Mouse (Mus musculus): Measurements from ENCODE around the gene Lypla2.
"Not testable (repeated sequence)": the region's sequence is repeated elsewhere in the genome, so short reads cannot be mapped to it uniquely, and the experiment has no call there.

Lypla2 gene

GRCm38 (mm10) chr4:135949911-135950310 is 22.5 kb downstream of the Lypla2 start:
- no peak for DNase-seq (ENCODE audit: extremely low read depth, insufficient read length, low spot score)

GRCm38 (mm10) chr4:135949475-135949874 is 23.0 kb downstream of the Lypla2 start:
- no peak for DNase-seq (ENCODE audit: extremely low read depth, insufficient read length, low spot score)

GRCm38 (mm10) chr4:135948142-135948541 is 24.3 kb downstream of the Lypla2 start:
- no peak for DNase-seq (ENCODE audit: extremely low read depth, insufficient read length, low spot score)

DNA sequence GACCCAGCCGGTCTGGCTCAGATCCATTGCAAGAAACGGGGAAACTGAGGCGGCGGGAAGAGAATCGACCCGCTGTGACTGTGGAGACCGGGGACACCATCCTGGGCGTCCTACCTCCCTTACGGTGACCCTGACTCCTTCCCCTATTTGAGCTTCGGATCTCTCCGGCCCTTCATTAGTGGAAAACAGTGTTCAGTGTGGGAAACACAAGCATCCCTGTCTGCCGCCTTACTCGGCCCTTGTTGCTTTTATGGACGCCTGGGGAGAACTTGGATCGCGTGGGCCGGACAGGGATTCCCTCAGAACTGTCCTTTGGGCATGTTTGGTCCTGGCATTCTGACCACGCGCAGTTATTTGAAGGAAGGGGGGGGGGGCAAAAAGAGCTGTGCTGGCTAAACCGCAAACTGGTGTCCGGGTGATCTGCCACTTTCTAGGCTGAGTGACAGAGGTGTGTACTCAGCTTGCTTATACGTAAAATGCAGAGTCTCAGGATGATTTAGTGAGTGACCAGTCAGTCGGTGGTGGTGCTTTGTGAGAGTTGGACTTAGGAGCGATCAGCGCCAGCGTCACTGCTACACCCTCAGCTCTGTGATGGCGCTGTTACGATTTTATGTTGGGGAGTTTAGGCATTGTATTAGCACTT is 25.6 kb downstream of the Lypla2 start:
- DNase-seq (ENCODE audit: extremely low read depth, insufficient read length, low spot score) = no peak

- peak; percentile 90 for DNase-seq (ENCODE audit: extremely low read depth, insufficient read length, low spot score)
Observed at GRCm38 (mm10) chr4:135946278-135946658, 26.2 kb downstream of the Lypla2 start, which contains the start of gene Hmgcl. Gene Hmgcl, plus strand, starts transcription at chr4:135946448.

- DNase-seq (ENCODE audit: extremely low read depth, insufficient read length, low spot score) = no peak
Observed at GRCm38 (mm10) chr4:135945706-135946105, 26.7 kb downstream of the Lypla2 start.

GRCm38 (mm10) chr4:135943389-135943788 is 29.0 kb downstream of the Lypla2 start:
- no peak for DNase-seq (ENCODE audit: extremely low read depth, insufficient read length, low spot score)

GRCm38 (mm10) chr4:135942193-135942592 is 30.2 kb downstream of the Lypla2 start:
- DNase-seq (ENCODE audit: extremely low read depth, insufficient read length, low spot score) = no peak

DNA sequence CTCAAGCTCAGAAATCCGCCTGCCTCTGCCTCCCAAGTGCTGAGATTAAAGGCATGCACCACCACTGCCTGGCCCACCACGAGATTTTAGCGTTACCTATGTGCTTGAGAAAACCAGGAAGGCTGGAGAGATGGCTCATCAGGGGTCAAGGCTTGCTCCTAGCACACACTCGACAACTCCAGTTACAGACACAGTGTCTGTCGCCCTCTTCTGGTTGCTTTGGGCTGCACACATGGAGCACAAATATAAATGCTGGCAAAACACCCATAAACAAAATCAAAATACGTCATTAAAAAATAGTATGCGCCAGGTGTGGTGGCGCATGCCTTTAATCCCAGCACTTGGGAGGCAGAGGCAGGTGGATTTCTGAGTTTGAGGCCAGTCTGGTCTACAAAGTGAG is 31.4 kb downstream of the Lypla2 start:
- not testable (repeated sequence) for DNase-seq (ENCODE audit: extremely low read depth, insufficient read length, low spot score)

GRCm38 (mm10) chr4:135938858-135939257 is 33.6 kb downstream of the Lypla2 start:
- no peak for DNase-seq (ENCODE audit: extremely low read depth, insufficient read length, low spot score)

GRCm38 (mm10) chr4:135935502-135935901 is 36.9 kb downstream of the Lypla2 start:
- DNase-seq (ENCODE audit: extremely low read depth, insufficient read length, low spot score) = no peak

DNA sequence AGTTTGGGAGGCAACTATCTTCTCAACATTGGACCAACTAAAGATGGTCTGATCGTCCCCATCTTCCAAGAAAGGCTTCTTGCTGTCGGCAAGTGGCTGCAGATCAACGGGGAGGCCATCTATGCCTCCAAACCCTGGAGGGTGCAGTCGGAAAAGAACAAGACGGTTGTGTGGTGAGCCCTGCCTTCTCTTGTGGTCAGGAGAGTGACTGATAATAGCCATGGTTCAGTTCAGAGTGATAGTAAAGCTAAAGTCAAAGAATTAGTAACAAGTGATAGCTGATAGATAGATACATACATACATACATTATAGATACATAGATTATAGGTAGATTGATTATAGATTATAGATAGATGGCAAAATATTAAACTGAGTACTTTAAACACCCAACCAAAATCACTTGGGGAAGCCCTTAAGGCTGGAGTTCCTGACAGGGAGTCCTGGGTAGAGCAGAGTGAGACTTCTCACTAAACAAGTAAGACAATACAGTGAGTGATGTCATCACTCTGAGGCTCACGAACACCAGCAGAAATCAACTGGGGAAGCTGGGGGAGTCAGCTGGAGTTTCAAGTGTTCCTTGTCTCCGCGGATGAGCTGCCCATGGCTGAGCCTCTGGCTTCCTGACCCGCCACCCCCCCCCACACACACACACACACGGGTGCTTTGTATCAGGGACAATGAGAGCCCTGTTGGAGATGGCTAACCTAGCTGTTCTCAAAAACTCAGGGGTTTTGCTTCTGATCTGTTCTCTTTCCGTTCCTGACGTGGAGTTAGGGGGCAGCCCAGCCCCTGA is 37.5 kb downstream of the Lypla2 start:
- DNase-seq (ENCODE audit: extremely low read depth, insufficient read length, low spot score) = no peak

DNA sequence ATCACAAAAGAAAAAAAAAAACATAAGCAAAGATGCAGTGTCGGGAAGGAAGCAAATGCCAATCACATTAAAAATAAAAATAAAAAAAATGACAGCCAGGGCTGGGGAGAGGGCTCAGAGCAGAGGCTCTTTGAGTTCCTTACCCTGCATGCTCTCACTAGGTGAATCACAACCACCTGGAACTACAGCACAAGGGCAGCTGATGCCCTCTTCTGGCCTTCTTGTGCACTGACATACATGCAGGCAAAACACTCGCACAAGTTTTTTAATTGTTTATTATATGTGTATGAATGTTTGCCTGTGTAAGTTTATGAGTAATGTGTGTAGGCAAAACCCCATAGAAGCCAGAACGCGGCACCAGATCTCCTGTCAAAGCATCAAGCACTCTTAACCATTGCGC is 40.6 kb downstream of the Lypla2 start:
- DNase-seq (ENCODE audit: extremely low read depth, insufficient read length, low spot score) = no peak

GRCm38 (mm10) chr4:135930239-135930638 is 42.2 kb downstream of the Lypla2 start:
- no peak for DNase-seq (ENCODE audit: extremely low read depth, insufficient read length, low spot score)

- no peak for DNase-seq (ENCODE audit: extremely low read depth, insufficient read length, low spot score)
Observed at GRCm38 (mm10) chr4:135929828-135930227, 42.6 kb downstream of the Lypla2 start.

DNA sequence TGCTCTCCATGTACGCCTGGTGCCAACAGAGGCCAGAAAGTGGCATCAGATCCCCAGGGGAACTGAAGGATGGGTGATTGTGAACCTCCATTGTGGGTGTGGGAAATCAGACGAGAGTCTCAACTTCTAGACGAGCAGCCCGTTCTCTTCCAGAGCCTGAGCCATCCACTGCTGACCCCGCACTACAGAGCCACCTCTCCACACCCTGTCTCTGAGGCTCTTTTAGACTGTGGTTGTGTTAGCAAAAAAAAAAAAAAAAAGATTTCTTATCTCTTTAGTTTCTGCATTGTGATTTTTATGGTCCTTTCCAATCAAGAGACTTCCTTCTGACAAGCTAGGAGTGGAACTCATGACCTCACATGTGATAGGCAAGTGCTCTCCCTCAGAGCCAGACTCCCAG is 43.0 kb downstream of the Lypla2 start:
- DNase-seq (ENCODE audit: extremely low read depth, insufficient read length, low spot score) = no peak

DNA sequence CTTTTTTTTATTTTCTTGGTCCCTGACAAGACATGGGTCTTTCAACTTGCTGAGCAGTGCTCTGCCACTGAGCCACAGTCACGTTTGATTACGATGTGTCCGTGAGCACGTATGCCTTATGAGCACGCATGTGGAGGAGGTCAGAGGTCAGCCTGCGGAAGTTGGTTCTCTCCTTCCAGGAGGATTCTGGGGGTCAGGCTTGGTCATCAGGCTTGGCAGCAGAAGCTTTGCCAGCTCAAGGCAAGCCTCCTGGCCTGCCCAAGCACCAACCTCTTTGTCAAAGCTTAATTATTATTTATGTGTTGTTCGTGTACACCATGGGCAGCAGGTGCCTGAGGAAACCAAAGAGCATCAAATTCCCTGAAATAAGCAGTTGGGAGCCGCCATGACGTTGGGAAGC is 44.0 kb downstream of the Lypla2 start:
- DNase-seq (ENCODE audit: extremely low read depth, insufficient read length, low spot score) = no peak

DNA sequence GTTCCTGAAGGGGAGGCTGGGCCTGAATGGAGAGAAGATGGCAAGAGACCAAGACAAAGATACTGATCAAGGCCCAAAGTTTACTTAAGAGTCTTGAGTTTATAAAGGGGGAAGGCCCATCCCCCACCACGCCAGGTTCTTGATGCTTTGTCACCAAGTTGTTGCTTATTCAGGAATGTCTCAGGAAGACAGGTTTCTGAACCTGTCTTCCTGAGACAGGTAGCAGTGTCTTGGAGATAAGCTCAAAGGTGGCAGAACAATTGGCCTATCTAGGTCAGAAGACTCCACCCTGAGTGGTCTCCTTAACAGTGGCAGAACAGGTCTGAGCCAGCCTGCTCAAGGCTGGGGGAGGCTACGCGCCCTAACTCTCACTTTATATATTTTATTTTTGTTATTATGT is 45.6 kb downstream of the Lypla2 start:
- no peak for DNase-seq (ENCODE audit: extremely low read depth, insufficient read length, low spot score)

- no peak for DNase-seq (ENCODE audit: extremely low read depth, insufficient read length, low spot score)
Observed at GRCm38 (mm10) chr4:135926195-135926808, 46.1 kb downstream of the Lypla2 start.

DNA sequence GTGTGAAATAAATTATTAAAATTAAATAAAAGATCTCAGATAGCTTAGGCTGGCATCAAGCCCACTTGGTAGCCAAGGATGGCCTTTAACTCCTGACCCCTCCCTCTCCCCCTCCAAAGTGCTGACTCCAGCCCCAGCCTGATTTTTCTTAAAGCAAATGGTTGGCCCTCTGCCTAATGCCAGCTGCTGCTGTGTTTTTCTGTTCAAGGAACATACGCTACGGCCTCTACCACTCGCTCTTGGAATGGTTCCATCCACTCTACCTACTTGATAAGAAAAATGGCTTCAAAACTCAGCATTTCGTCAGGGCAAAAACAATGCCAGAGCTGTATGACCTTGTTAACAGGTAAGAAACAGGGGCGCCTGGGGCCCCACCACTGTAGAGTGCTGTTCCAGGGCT is 47.1 kb downstream of the Lypla2 start:
- no peak for DNase-seq (ENCODE audit: extremely low read depth, insufficient read length, low spot score)

DNA sequence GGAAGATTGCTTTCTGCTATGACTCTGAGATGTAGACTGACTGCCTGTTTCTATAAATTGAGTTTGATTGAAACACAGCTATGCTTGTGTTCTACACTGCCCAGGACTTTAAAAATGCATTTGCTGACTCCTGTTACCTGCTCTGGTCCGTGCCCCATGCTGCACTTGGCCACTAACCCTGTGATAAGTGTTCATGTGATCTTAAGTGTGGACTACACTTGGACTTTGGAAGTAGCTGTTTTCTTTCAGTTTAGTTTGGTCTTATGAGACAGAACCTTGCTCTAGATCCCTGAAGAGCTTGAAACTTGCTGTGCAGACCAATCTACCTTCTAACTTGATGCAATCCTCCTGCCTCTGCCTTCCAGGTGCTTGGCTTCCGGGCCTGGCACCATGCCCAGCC is 48.0 kb downstream of the Lypla2 start:
- DNase-seq (ENCODE audit: extremely low read depth, insufficient read length, low spot score) = no peak

- no peak for DNase-seq (ENCODE audit: extremely low read depth, insufficient read length, low spot score)
Observed at GRCm38 (mm10) chr4:135922190-135922589, 50.2 kb downstream of the Lypla2 start.
